Mouse (Mus musculus): ENCODE measurements around the gene Hadhb. TPM values are rescaled to one million over a fixed set of nuclear protein-coding genes. Genes with fewer than 3 reads are reported as not detected.

Hadhb gene
- polyA plus RNA-seq, 1 experiment from 2014 or later: 147 TPM

- no peak overlapping the region for H3K27ac ChIP-seq (replicated peaks; ENCODE audit: low read depth, low read length)
- H3K9ac ChIP-seq (ENCODE audit: low read depth, low read length): no peak overlapping the region
- H3K27me3 ChIP-seq (replicated peaks; ENCODE audit: control insufficient read depth, insufficient read depth, low read length): no peaks in the 10 kb centered on the region
- DNase-seq (ENCODE audit: low spot score): no peak
- WGBS: 91% methylated on average over 9 of the region's 9 CpGs
- no peak for ATAC-seq (ENCODE audit: low read depth)
- no peaks in the 10 kb centered on the region for H3K4me1 ChIP-seq (ENCODE audit: control insufficient read depth, insufficient read depth, low read length)
- no peak overlapping the region for H3K4me2 ChIP-seq (ENCODE audit: low read depth, low read length)
- H3K4me3 ChIP-seq (ENCODE audit: low read depth, low read length): no peak overlapping the region
- H3K36me3 ChIP-seq (ENCODE audit: control insufficient read depth, insufficient read depth, low read length): peaks cover 93% of the 10 kb centered on the region
- H3K9me3 ChIP-seq (ENCODE audit: control insufficient read depth, low read length): no peaks in the 10 kb centered on the region
These were observed 17.8 kb upstream of the Hadhb start for GRCm38 (mm10) chr5:30137271-30137670.

GRCm38 (mm10) chr5:30138193-30138592 lies 16.9 kb upstream of the Hadhb start:
- H3K9ac ChIP-seq (ENCODE audit: low read depth, low read length): no peak overlapping the region
- no peaks in the 10 kb centered on the region for H3K4me1 ChIP-seq (ENCODE audit: control insufficient read depth, insufficient read depth, low read length)
- H3K4me2 ChIP-seq (ENCODE audit: low read depth, low read length): no peak overlapping the region
- no peak overlapping the region for H3K4me3 ChIP-seq (ENCODE audit: low read depth, low read length)
- H3K27me3 ChIP-seq (replicated peaks; ENCODE audit: control insufficient read depth, insufficient read depth, low read length): no peaks in the 10 kb centered on the region
- no peaks in the 10 kb centered on the region for H3K9me3 ChIP-seq (ENCODE audit: control insufficient read depth, low read length)
- H3K36me3 ChIP-seq (ENCODE audit: control insufficient read depth, insufficient read depth, low read length): peaks cover 93% of the 10 kb centered on the region
- DNase-seq (ENCODE audit: low spot score): no peak
- ATAC-seq (ENCODE audit: low read depth): no peak
- 84% methylated on average over 4 of the region's 4 CpGs for WGBS
- H3K27ac ChIP-seq (replicated peaks; ENCODE audit: low read depth, low read length): no peak overlapping the region

- H3K4me1 ChIP-seq (ENCODE audit: control insufficient read depth, insufficient read depth, low read length): no peaks in the 10 kb centered on the region
- 88% methylated on average over 6 of the region's 6 CpGs for WGBS
- H3K27me3 ChIP-seq (replicated peaks; ENCODE audit: control insufficient read depth, insufficient read depth, low read length): no peaks in the 10 kb centered on the region
- H3K27ac ChIP-seq (replicated peaks; ENCODE audit: low read depth, low read length): no peak overlapping the region
- ATAC-seq (ENCODE audit: low read depth) (no peak), DNase-seq (ENCODE audit: low spot score) (no peak)
- no peaks in the 10 kb centered on the region for H3K9me3 ChIP-seq (ENCODE audit: control insufficient read depth, low read length)
- no peak overlapping the region for H3K4me3 ChIP-seq (ENCODE audit: low read depth, low read length)
- H3K4me2 ChIP-seq (ENCODE audit: low read depth, low read length): no peak overlapping the region
- peaks cover 57% of the 10 kb centered on the region for H3K36me3 ChIP-seq (ENCODE audit: control insufficient read depth, insufficient read depth, low read length)
- H3K9ac ChIP-seq (ENCODE audit: low read depth, low read length): no peak overlapping the region
These were observed 8.5 kb upstream of the Hadhb start for GRCm38 (mm10) chr5:30146526-30146925.

GRCm38 (mm10) chr5:30148133-30148920 lies 6.7 kb upstream of the Hadhb start:
- H3K4me2 ChIP-seq (ENCODE audit: low read depth, low read length): no peak overlapping the region
- H3K27me3 ChIP-seq (replicated peaks; ENCODE audit: control insufficient read depth, insufficient read depth, low read length): no peaks in the 10 kb centered on the region
- H3K27ac ChIP-seq (replicated peaks; ENCODE audit: low read depth, low read length): no peak overlapping the region
- ATAC-seq (ENCODE audit: low read depth): no peak
- no peaks in the 10 kb centered on the region for H3K9me3 ChIP-seq (ENCODE audit: control insufficient read depth, low read length)
- WGBS: 84% methylated on average over 5 of the region's 5 CpGs
- peaks cover 39% of the 10 kb centered on the region for H3K36me3 ChIP-seq (ENCODE audit: control insufficient read depth, insufficient read depth, low read length)
- H3K4me1 ChIP-seq (ENCODE audit: control insufficient read depth, insufficient read depth, low read length): no peaks in the 10 kb centered on the region
- no peak overlapping the region for H3K9ac ChIP-seq (ENCODE audit: low read depth, low read length)
- H3K4me3 ChIP-seq (ENCODE audit: low read depth, low read length): no peak overlapping the region
- DNase-seq (ENCODE audit: low spot score): no peak

GRCm38 (mm10) chr5:30152007-30152406 lies 3.0 kb upstream of the Hadhb start:
- WGBS: 73% methylated on average over 4 of the region's 4 CpGs

GRCm38 (mm10) chr5:30152413-30152812 lies 2.6 kb upstream of the Hadhb start:
- Histone ChIP-seq H3K4me1 (ENCODE audit: control insufficient read depth, insufficient read depth, low read length) (peaks cover 6% of the 10 kb centered on the region; the same call in 1 of the 2 replicates), H3K4me2 (ENCODE audit: low read depth, low read length) (no peak overlapping the region), H3K36me3 (ENCODE audit: control insufficient read depth, insufficient read depth, low read length) (peaks cover 5% of the 10 kb centered on the region; the same call in 1 of the 2 replicates), H3K9me3 (ENCODE audit: control insufficient read depth, low read length) (no peaks in the 10 kb centered on the region), H3K9ac (ENCODE audit: low read depth, low read length) (no peak overlapping the region), H3K27ac (replicated peaks; ENCODE audit: low read depth, low read length) (no peak overlapping the region), H3K27me3 (replicated peaks; ENCODE audit: control insufficient read depth, insufficient read depth, low read length) (no peaks in the 10 kb centered on the region), H3K4me3 (ENCODE audit: low read depth, low read length) (no peak overlapping the region)
- 84% methylated on average over 1 of the region's 1 CpGs for WGBS
- no peak for DNase-seq (ENCODE audit: low spot score)
- ATAC-seq (ENCODE audit: low read depth): no peak

More at GRCm38 (mm10) chr5:30152007-30152406, 3.0 kb upstream of the Hadhb start:
- Histone ChIP-seq H3K36me3 (ENCODE audit: control insufficient read depth, insufficient read depth, low read length) (peaks cover 7% of the 10 kb centered on the region; the same call in 1 of the 2 replicates), H3K9me3 (ENCODE audit: control insufficient read depth, low read length) (no peaks in the 10 kb centered on the region), H3K9ac (ENCODE audit: low read depth, low read length) (no peak overlapping the region), H3K27ac (replicated peaks; ENCODE audit: low read depth, low read length) (no peak overlapping the region), H3K4me1 (ENCODE audit: control insufficient read depth, insufficient read depth, low read length) (peaks cover 6% of the 10 kb centered on the region; the same call in 1 of the 2 replicates), H3K4me2 (ENCODE audit: low read depth, low read length) (no peak overlapping the region), H3K27me3 (replicated peaks; ENCODE audit: control insufficient read depth, insufficient read depth, low read length) (no peaks in the 10 kb centered on the region), H3K4me3 (ENCODE audit: low read depth, low read length) (no peak overlapping the region)
- ATAC-seq (ENCODE audit: low read depth) (no peak), DNase-seq (ENCODE audit: low spot score) (no peak)

- peak overlapping the region; percentile 78; the same call in 1 of the 2 replicates for H3K4me2 ChIP-seq (ENCODE audit: low read depth, low read length)
These were observed 1.8 kb upstream of the Hadhb start for GRCm38 (mm10) chr5:30153222-30153621.

GRCm38 (mm10) chr5:30154013-30154412 lies 1.0 kb upstream of the Hadhb start:
- DNase-seq (ENCODE audit: low spot score): peak; percentile 43

More at GRCm38 (mm10) chr5:30153222-30153621, 1.8 kb upstream of the Hadhb start:
- Histone ChIP-seq H3K27ac (replicated peaks; ENCODE audit: low read depth, low read length) (no peak overlapping the region), H3K9me3 (ENCODE audit: control insufficient read depth, low read length) (no peaks in the 10 kb centered on the region), H3K9ac (ENCODE audit: low read depth, low read length) (no peak overlapping the region), H3K27me3 (replicated peaks; ENCODE audit: control insufficient read depth, insufficient read depth, low read length) (no peaks in the 10 kb centered on the region), H3K4me3 (ENCODE audit: low read depth, low read length) (no peak overlapping the region), H3K4me1 (ENCODE audit: control insufficient read depth, insufficient read depth, low read length) (peaks cover 6% of the 10 kb centered on the region; the same call in 1 of the 2 replicates), H3K36me3 (ENCODE audit: control insufficient read depth, insufficient read depth, low read length) (no peaks in the 10 kb centered on the region)
- DNase-seq (ENCODE audit: low spot score) (no peak), ATAC-seq (ENCODE audit: low read depth) (no peak)
- WGBS: 79% methylated on average over 2 of the region's 2 CpGs

More at GRCm38 (mm10) chr5:30154013-30154412, 1.0 kb upstream of the Hadhb start:
- H3K4me1 ChIP-seq (ENCODE audit: control insufficient read depth, insufficient read depth, low read length): peaks cover 6% of the 10 kb centered on the region; the same call in 1 of the 2 replicates
- H3K9me3 ChIP-seq (ENCODE audit: control insufficient read depth, low read length): no peaks in the 10 kb centered on the region
- H3K36me3 ChIP-seq (ENCODE audit: control insufficient read depth, insufficient read depth, low read length): no peaks in the 10 kb centered on the region
- 0 out of 2 replicates have a peak overlapping the region, but pooled peaks have one; percentile 83 for H3K27ac ChIP-seq (replicated peaks; ENCODE audit: low read depth, low read length)
- H3K4me2 ChIP-seq (ENCODE audit: low read depth, low read length): peak overlapping the region; percentile 78
- peak overlapping the region; percentile 77 for H3K4me3 ChIP-seq (ENCODE audit: low read depth, low read length)
- no peak for ATAC-seq (ENCODE audit: low read depth)
- 13% methylated on average over 4 of the region's 4 CpGs for WGBS
- peak overlapping the region; percentile 75 for H3K9ac ChIP-seq (ENCODE audit: low read depth, low read length)
- H3K27me3 ChIP-seq (replicated peaks; ENCODE audit: control insufficient read depth, insufficient read depth, low read length): no peaks in the 10 kb centered on the region

All from embryonic facial prominence, embryonic 14.5 days (tissue).